19 mouse cellular contexts compared by ENCODE assay signal in the genomic region with DNA sequence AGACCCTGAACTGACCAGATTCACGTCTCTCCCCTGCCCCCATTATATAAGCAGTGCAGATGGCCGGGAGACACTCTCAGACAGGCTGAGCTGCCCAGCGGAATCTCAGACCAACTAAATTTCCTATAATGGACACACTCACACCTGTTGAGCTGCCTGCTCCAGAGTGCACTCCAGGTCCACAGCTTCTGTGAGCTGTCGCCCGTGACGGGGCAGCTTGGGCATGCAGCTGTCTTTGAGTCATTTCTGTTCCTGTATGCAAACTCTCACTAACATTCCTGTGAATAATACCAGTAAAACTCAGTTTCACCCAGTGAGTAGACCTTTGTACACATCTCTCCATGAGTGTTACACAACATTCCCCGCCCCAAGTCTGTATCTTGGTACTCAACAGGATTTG.
DNase-seq lines count a peak whose midpoint lies in the region; ATAC-seq and TF ChIP-seq lines count a peak whose summit lies in the region.
"Had no signal": no experiment of that assay in that cellular context is flagged by ENCODE, and none has a peak within 500 bp of the region (broad histone marks: within the 10 kb centered on the region; RNA-seq: fewer than 3 reads in every experiment).

No protein-coding gene starts in this region.

- ATAC-seq in kidney, postnatal 0 days (replicated peaks; ENCODE audit: low FRiP score, low read depth), result 0 out of 2 replicates have a peak, but pooled peaks have one; percentile 46

- no peak overlapping the region for H3K9ac ChIP-seq in liver, adult 2 months (ENCODE audit: low read depth, low read length)
- H3K9ac ChIP-seq in kidney, postnatal 0 days (ENCODE audit: low read depth, low read length), result no peak overlapping the region
- H3K9ac ChIP-seq: embryonic facial prominence, embryonic 15.5 days; heart, embryonic 12.5 days; hindbrain, embryonic 13.5 days; liver, embryonic 13.5 days; lung, embryonic 14.5 days; midbrain, embryonic 12.5 days had no signal

- H3K27me3 ChIP-seq in liver, adult 2 months (ENCODE audit: control insufficient read depth, insufficient read depth, low read length), result no peaks in the 10 kb centered on the region
- H3K27me3 ChIP-seq in kidney, postnatal 0 days (ENCODE audit: insufficient read depth, low read length), result no peaks in the 10 kb centered on the region
- H3K27me3 ChIP-seq: embryonic facial prominence, embryonic 15.5 days; heart, embryonic 12.5 days; hindbrain, embryonic 13.5 days; liver, embryonic 13.5 days; midbrain, embryonic 12.5 days had no signal

- H3K4me2 ChIP-seq in kidney, postnatal 0 days (ENCODE audit: low read length), result no peak overlapping the region
- H3K4me2 ChIP-seq: embryonic facial prominence, embryonic 15.5 days; heart, embryonic 12.5 days; hindbrain, embryonic 13.5 days; liver, embryonic 13.5 days; lung, embryonic 14.5 days; midbrain, embryonic 12.5 days had no signal

- no peaks in the 10 kb centered on the region for H3K79me2 ChIP-seq in liver, adult 2 months (ENCODE audit: control insufficient read depth, insufficient read depth, low read length)

- H3K27ac ChIP-seq in liver, adult 2 months (replicated peaks; ENCODE audit: insufficient read depth, low read depth, low read length), result no peak overlapping the region
- H3K27ac ChIP-seq in kidney, postnatal 0 days, result no peak overlapping the region
- H3K27ac ChIP-seq: embryonic facial prominence, embryonic 15.5 days; hindbrain, embryonic 13.5 days; liver, embryonic 13.5 days; midbrain, embryonic 12.5 days had no signal

- no peaks in the 10 kb centered on the region for H3K9me3 ChIP-seq in kidney, postnatal 0 days (replicated peaks; ENCODE audit: low read length)
- H3K9me3 ChIP-seq: embryonic facial prominence, embryonic 15.5 days; hindbrain, embryonic 13.5 days; liver, embryonic 13.5 days; midbrain, embryonic 12.5 days had no signal

- no peak overlapping the region for H3K4me3 ChIP-seq in liver, adult 2 months (ENCODE audit: insufficient read depth, low read depth, low read length)
- H3K4me3 ChIP-seq in kidney, postnatal 0 days (replicated peaks; ENCODE audit: low read depth, low read length), result no peak overlapping the region
- H3K4me3 ChIP-seq: embryonic facial prominence, embryonic 15.5 days; heart, embryonic 12.5 days; hindbrain, embryonic 13.5 days; liver, embryonic 13.5 days; midbrain, embryonic 12.5 days had no signal

- DNase-seq in liver, adult 2 months (ENCODE audit: extremely low read depth, low read depth, low spot score), result peak; percentile 14
- DNase-seq in liver, result no peak
- peak; percentile 23 for DNase-seq in kidney, adult 18-20 months
- DNase-seq in kidney, postnatal 0 days (ENCODE audit: low spot score), result peak; percentile 22
- no peak for DNase-seq in right cerebral cortex, postnatal 25 days
- DNase-seq in natural killer cell, adult 2 months (ENCODE audit: low spot score in 2 of 2), result no peak
- DNase-seq in left cerebral cortex, postnatal 36 days (ENCODE audit: low spot score in 2 of 2), result no peak
- DNase-seq: adrenal gland, postnatal 14 days; B cell, adult 2 months; cerebellum, postnatal 10 days; left cerebral cortex, postnatal 4 days; liver, embryonic 13.5 days; lung, embryonic 14.5 days; lung, postnatal 4 days; thymus, adult 2 months had no signal

- intact Hi-C loops in left cerebral cortex, postnatal 36 days (cut with DNase I), result no loop called here

- 75% methylated on average over 7 of the region's 7 CpGs for WGBS in liver, adult 2 months
- 48% methylated on average over 7 of the region's 7 CpGs for WGBS in kidney, postnatal 0 days

- no peaks in the 10 kb centered on the region for H3K36me3 ChIP-seq in liver, adult 2 months (ENCODE audit: control insufficient read depth, insufficient read depth, low read length)
- no peaks in the 10 kb centered on the region for H3K36me3 ChIP-seq in kidney, postnatal 0 days (ENCODE audit: insufficient read depth, low read length)
- H3K36me3 ChIP-seq: embryonic facial prominence, embryonic 15.5 days; heart, embryonic 12.5 days; hindbrain, embryonic 13.5 days; liver, embryonic 13.5 days; midbrain, embryonic 12.5 days had no signal

- no peak for TF ChIP-seq CTCF in liver, adult 2 months (IDR thresholded peaks at IDR 0.05; ENCODE audit: low read depth, low read length)
- TF ChIP-seq CTCF in kidney, postnatal 0 days (IDR thresholded peaks at IDR 0.05; ENCODE audit: low read depth), result no peak

- no peak for TF ChIP-seq POLR2A in liver, adult 2 months (IDR thresholded peaks at IDR 0.05; ENCODE audit: extremely low read depth, insufficient read depth, low read length)

- H3K4me1 ChIP-seq in liver, adult 2 months (ENCODE audit: control insufficient read depth, insufficient read depth, low read length), result no peaks in the 10 kb centered on the region
- no peaks in the 10 kb centered on the region for H3K4me1 ChIP-seq in kidney, postnatal 0 days (replicated peaks; ENCODE audit: insufficient read depth, low read length)
- H3K4me1 ChIP-seq: heart, embryonic 12.5 days; hindbrain, embryonic 13.5 days; liver, embryonic 13.5 days; midbrain, embryonic 12.5 days had no signal

Comparison
In these comparisons a context has a peak if more than half of its experiments do, and no peak if none do; other contexts are left out.
1. DNase-seq: peak in liver, adult 2 months (single experiment), kidney, adult 18-20 months (single experiment) and kidney, postnatal 0 days (single experiment); none in liver (single experiment), right cerebral cortex, postnatal 25 days (single experiment), natural killer cell, adult 2 months (0 of 2) and left cerebral cortex, postnatal 36 days (0 of 2).